Mouse (Mus musculus): Measurements from ENCODE around the gene Syvn1. TPM values are rescaled to one million over a fixed set of nuclear protein-coding genes. Genes with fewer than 3 reads are reported as not detected.
"Not testable (repeated sequence)": the region's sequence is repeated elsewhere in the genome, so short reads cannot be mapped to it uniquely, and the experiment has no call there.

Gene Syvn1
- total RNA-seq, 2 experiments from 2014 or later = 16.8 to 29.3 TPM

- no peak for ATAC-seq (replicated peaks; ENCODE audit: low FRiP score, poor library complexity, severe bottlenecking)
Observed at GRCm38 (mm10) chr19:6037695-6038094, 8.7 kb upstream of the Syvn1 start.

- ATAC-seq (replicated peaks; ENCODE audit: low FRiP score, poor library complexity, severe bottlenecking) = no peak
Observed at GRCm38 (mm10) chr19:6038326-6038725, 8.1 kb upstream of the Syvn1 start.

- no peak for ATAC-seq (replicated peaks; ENCODE audit: low FRiP score, poor library complexity, severe bottlenecking)
Observed at GRCm38 (mm10) chr19:6040002-6040401, 6.4 kb upstream of the Syvn1 start.

GRCm38 (mm10) chr19:6042293-6042692, 4.1 kb upstream of the Syvn1 start:
- no peak for ATAC-seq (replicated peaks; ENCODE audit: low FRiP score, poor library complexity, severe bottlenecking)

- ATAC-seq (replicated peaks; ENCODE audit: low FRiP score, poor library complexity, severe bottlenecking) = not testable (repeated sequence)
Observed at GRCm38 (mm10) chr19:6044102-6044501, 2.3 kb upstream of the Syvn1 start.

- peak; percentile 70 for ATAC-seq (replicated peaks; ENCODE audit: low FRiP score, poor library complexity, severe bottlenecking)
Observed at GRCm38 (mm10) chr19:6045366-6046293, 746 bp upstream of the Syvn1 start.

- peak; percentile 15; the same call in 1 of the 2 replicates for ATAC-seq (replicated peaks; ENCODE audit: low FRiP score, poor library complexity, severe bottlenecking)
Observed at GRCm38 (mm10) chr19:6047154-6047898, 950 bp downstream of the Syvn1 start.

GRCm38 (mm10) chr19:6047899-6048166, 1.5 kb downstream of the Syvn1 start:
- ATAC-seq (replicated peaks; ENCODE audit: low FRiP score, poor library complexity, severe bottlenecking) = no peak

GRCm38 (mm10) chr19:6048681-6049410, 2.5 kb downstream of the Syvn1 start:
- ATAC-seq (replicated peaks; ENCODE audit: low FRiP score, poor library complexity, severe bottlenecking) = no peak

- no peak for ATAC-seq (replicated peaks; ENCODE audit: low FRiP score, poor library complexity, severe bottlenecking)
Observed at GRCm38 (mm10) chr19:6052516-6052915, 6.1 kb downstream of the Syvn1 start.

GRCm38 (mm10) chr19:6054296-6054695, 7.9 kb downstream of the Syvn1 start:
- ATAC-seq (replicated peaks; ENCODE audit: low FRiP score, poor library complexity, severe bottlenecking) = no peak

- no peak for ATAC-seq (replicated peaks; ENCODE audit: low FRiP score, poor library complexity, severe bottlenecking)
Observed at GRCm38 (mm10) chr19:6056696-6057095, 10.3 kb downstream of the Syvn1 start.

GRCm38 (mm10) chr19:6057313-6058096, 11.1 kb downstream of the Syvn1 start, which contains the start of the genes Mrpl49 and Fau:
Gene Mrpl49, minus strand, starts transcription at chr19:6057785.
Gene Fau, plus strand, starts transcription at chr19:6057844.
- peak; percentile 81 for ATAC-seq (replicated peaks; ENCODE audit: low FRiP score, poor library complexity, severe bottlenecking)

GRCm38 (mm10) chr19:6058513-6058912, 12.1 kb downstream of the Syvn1 start:
- ATAC-seq (replicated peaks; ENCODE audit: low FRiP score, poor library complexity, severe bottlenecking) = no peak

GRCm38 (mm10) chr19:6058966-6059365, 12.6 kb downstream of the Syvn1 start:
- no peak for ATAC-seq (replicated peaks; ENCODE audit: low FRiP score, poor library complexity, severe bottlenecking)

GRCm38 (mm10) chr19:6061021-6061533, 14.7 kb downstream of the Syvn1 start, which contains the start of gene Znhit2:
Gene Znhit2, plus strand, starts transcription at chr19:6061192.
- ATAC-seq (replicated peaks; ENCODE audit: low FRiP score, poor library complexity, severe bottlenecking) = peak; percentile 85

- ATAC-seq (replicated peaks; ENCODE audit: low FRiP score, poor library complexity, severe bottlenecking) = 0 out of 2 replicates have a peak, but pooled peaks have one; percentile 4
Observed at GRCm38 (mm10) chr19:6061641-6062302, 15.4 kb downstream of the Syvn1 start.

- ATAC-seq (replicated peaks; ENCODE audit: low FRiP score, poor library complexity, severe bottlenecking) = no peak
Observed at GRCm38 (mm10) chr19:6062418-6062817, 16.0 kb downstream of the Syvn1 start.

GRCm38 (mm10) chr19:6063081-6063480, 16.7 kb downstream of the Syvn1 start:
- ATAC-seq (replicated peaks; ENCODE audit: low FRiP score, poor library complexity, severe bottlenecking) = no peak
